Mouse (Mus musculus) liver, postnatal 0 days (tissue): ENCODE measurements around the gene Gpn1.

Experiments used
- CTCF ChIP-seq: sonication (generic); IDR thresholded peaks from 2 replicates; pipeline ENCODE4 v1.5.1; 2016; ENCODE audit warnings: antibody characterized with exemption, low read depth
- EP300 ChIP-seq: IDR thresholded peaks from 2 replicates; pipeline ENCODE4 v1.6.1; 2016; ENCODE audit warnings: antibody characterized with exemption, low read depth, mild to moderate bottlenecking

DNA sequence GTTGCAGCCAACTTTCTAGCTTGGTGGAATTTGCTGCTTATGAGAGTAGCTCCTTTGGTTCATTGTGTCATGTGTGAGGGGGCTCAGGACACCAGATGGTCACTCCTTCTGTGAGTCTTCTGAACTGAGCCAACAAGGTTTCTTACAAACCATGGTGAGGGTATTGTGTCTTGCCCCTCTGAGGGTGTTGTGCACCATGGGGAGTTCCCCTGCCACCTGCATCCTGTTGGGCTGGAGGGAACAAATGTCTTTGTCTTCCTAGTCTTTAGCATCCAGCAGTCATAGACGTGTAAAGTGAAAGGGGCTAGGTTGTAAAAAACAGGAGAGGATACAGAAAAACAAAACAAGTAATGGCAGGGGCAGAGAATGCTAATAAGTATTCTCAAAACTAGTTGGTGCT is 64.9 kb downstream of the Gpn1 start:
- no peak for TF ChIP-seq EP300
- no peak for TF ChIP-seq CTCF
